Mouse (Mus musculus) forebrain, embryonic 13.5 days (tissue): ENCODE measurements around the gene Bclaf1. TPM values are rescaled to one million over a fixed set of nuclear protein-coding genes. Genes with fewer than 3 reads are reported as not detected.

ENCODE experiments used
- ATAC-seq: fragments of 200-750 bp; cut with Nextera tagmentation; 2 replicates; pipeline ENCODE4 v1.8.0; 2017
- H3K27ac ChIP-seq: fragments of 300-500 bp; sonication (generic); 2 replicates; pipeline ENCODE4 v1.5.1; 2015; ENCODE audit warnings: inconsistent platforms, mild to moderate bottlenecking, moderate library complexity
- H3K27me3 ChIP-seq: fragments of 300-500 bp; sonication (generic); 2 replicates; pipeline ENCODE4 v1.6.1; 2015; ENCODE audit warnings: mild to moderate bottlenecking, inconsistent platforms
- H3K36me3 ChIP-seq: fragments of 300-500 bp; sonication (generic); 2 replicates; pipeline ENCODE4 v1.6.1; 2015; ENCODE audit warnings: mild to moderate bottlenecking, inconsistent platforms; ENCODE audit not compliant: poor library complexity, severe bottlenecking
- H3K4me1 ChIP-seq: fragments of 300-500 bp; sonication (generic); 2 replicates; pipeline ENCODE4 v1.6.1; 2015; ENCODE audit warnings: inconsistent platforms
- H3K4me2 ChIP-seq: fragments of 300-500 bp; sonication (generic); 2 replicates; pipeline ENCODE4 v1.6.1; 2015; ENCODE audit warnings: inconsistent platforms, mild to moderate bottlenecking, moderate library complexity
- H3K4me3 ChIP-seq: fragments of 300-500 bp; sonication (generic); 2 replicates; pipeline ENCODE4 v1.5.1; 2015; ENCODE audit warnings: mild to moderate bottlenecking, inconsistent platforms
- H3K9ac ChIP-seq: fragments of 300-500 bp; sonication (generic); 2 replicates; pipeline ENCODE4 v1.6.1; 2015; ENCODE audit warnings: mild to moderate bottlenecking, inconsistent platforms
- H3K9me3 ChIP-seq: fragments of 300-500 bp; sonication (generic); replicated peaks from 2 replicates; pipeline ENCODE4 v1.6.1; 2016; ENCODE audit warnings: inconsistent platforms
- WGBS: fragments of 180-500 bp; shearing (Covaris S2); methylation state at CpG from one replicate; pipeline ENCODE4 v1.1.7; 2015; 5-methylcytosine and 5-hydroxymethylcytosine counted together
- polyA plus RNA-seq: library from polyadenylated mRNA; unstranded; fragments of >200 nt; fragmentation: Nextera tagmentation; extraction: Ambion mirVana; gene quantifications from 2 replicates; pipeline ENCODE4 v1.2.1, GENCODE M21; 2015

Bclaf1 gene
- polyA plus RNA-seq, 1 experiment from 2014 or later, result 152 TPM

DNA sequence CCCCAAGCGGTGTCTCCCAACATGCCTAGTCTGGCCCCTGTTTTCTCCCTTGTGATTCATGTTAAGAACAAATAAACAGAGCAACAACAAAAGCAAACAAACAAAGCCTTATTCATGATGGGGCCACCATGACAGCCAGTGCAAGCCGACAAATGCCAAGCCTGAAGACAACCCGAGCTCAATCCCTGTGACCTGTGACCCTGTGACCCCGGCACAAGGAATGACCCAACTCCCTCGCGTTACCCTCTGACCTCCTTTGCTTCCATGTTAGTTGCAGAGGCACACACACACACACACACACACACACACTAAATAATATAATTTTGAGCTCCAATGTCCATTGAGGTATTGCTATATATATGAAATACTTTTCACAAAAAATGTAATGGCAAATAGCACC, 24.9 kb upstream of the Bclaf1 start:
- Histone ChIP-seq H3K27ac (peak overlapping the region; percentile 82), H3K9ac (no peak overlapping the region), H3K4me3 (no peak overlapping the region), H3K36me3 (no peaks in the 10 kb centered on the region), H3K4me2 (no peak overlapping the region), H3K4me1 (peaks cover 32% of the 10 kb centered on the region), H3K9me3 (no peaks in the 10 kb centered on the region), H3K27me3 (no peaks in the 10 kb centered on the region)
- WGBS, result 45% methylated on average over 6 of the region's 6 CpGs
- no peak for ATAC-seq

DNA sequence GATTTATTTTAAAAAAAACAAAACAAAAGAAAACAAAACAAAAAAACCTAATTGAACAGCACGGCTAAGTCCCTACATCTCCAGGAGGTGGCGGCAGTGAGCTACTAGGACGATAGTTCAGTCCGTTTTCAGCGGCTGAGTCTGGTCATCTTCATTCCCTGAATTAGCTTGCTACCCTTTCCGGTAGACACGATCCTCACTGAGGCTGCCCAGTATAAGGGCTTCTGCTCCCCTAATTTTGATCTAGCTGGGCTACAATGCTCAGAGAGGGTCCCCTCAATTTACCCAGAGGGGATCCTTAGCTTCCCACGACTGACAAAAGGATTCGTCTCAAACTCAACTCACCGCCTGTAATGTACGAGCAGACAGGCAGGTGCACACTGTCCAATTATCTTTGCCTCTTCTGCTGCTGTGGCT, 21.8 kb upstream of the Bclaf1 start:
- Histone ChIP-seq H3K4me1 (peaks cover 25% of the 10 kb centered on the region), H3K36me3 (no peaks in the 10 kb centered on the region), H3K27me3 (no peaks in the 10 kb centered on the region), H3K27ac (peak overlapping the region; percentile 45; the same call in 1 of the 2 replicates), H3K4me3 (peak overlapping the region; percentile 24), H3K9ac (peak overlapping the region; percentile 51), H3K4me2 (peak overlapping the region; percentile 55), H3K9me3 (no peaks in the 10 kb centered on the region)
- peak; percentile 64 for ATAC-seq
- 14% methylated on average over 11 of the region's 11 CpGs for WGBS

DNA sequence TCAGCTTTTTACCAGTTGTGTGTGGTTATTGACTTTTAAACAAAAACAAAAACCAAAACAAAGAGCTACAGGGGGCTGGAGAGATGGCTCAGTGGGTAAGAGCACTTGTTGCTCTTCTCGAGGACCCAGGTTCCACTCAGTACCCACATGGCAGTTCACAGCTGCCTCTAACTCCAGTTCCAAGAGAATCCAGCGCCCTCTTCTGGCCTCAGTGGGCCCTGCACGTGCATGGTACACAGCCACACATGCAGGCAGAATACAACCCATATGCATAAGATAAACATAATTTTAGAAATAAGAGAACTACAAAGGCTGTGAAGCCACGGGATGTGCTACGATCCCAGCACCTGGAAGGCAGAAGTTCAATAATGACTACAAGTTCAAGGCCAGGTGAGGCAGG, 16.3 kb upstream of the Bclaf1 start:
- ATAC-seq, result no peak
- no peak overlapping the region for H3K4me2 ChIP-seq
- no peak overlapping the region for H3K4me3 ChIP-seq
- H3K9ac ChIP-seq, result no peak overlapping the region
- 76% methylated on average over 5 of the region's 5 CpGs for WGBS
- H3K36me3 ChIP-seq, result no peaks in the 10 kb centered on the region
- no peaks in the 10 kb centered on the region for H3K27me3 ChIP-seq
- H3K4me1 ChIP-seq, result no peaks in the 10 kb centered on the region
- no peaks in the 10 kb centered on the region for H3K9me3 ChIP-seq
- H3K27ac ChIP-seq, result no peak overlapping the region

DNA sequence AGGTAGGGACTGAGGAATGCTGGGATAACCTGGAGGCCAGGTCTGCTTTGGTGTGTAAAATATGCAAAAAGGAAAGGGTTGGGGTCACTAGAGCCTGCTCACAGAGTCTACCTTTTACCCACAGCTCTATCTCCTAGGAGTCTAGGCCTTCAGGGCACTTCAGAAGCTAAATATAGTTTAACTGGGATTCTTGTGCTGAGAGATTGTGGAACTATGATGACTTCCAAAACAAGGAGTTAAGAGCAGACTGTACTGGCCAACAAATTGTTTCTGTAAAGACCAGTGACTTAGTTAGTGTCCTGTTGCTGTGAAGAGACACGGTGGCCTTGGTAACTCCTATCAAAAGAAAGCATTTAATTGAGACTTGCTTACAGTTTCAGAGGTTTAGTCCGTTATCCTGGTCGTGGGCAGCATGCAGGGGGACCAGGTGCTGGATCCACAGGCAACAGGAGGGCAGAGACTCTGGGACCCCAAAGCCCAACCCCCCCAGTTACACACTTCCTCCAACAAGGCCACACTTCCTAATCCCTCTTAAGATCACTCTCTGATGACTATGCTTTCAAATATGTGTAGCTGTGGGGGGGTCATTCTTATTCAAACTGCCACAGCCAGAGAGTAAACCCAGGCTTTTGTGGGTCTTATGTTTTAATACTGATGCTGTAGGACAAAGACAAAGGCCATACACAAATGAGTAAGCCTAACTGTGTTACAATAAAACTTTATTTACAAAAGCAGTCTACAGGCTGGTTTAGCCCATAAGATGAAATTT, 13.9 kb upstream of the Bclaf1 start:
- no peaks in the 10 kb centered on the region for H3K4me1 ChIP-seq
- 36% methylated on average over 3 of the region's 3 CpGs for WGBS
- ATAC-seq, result no peak

DNA sequence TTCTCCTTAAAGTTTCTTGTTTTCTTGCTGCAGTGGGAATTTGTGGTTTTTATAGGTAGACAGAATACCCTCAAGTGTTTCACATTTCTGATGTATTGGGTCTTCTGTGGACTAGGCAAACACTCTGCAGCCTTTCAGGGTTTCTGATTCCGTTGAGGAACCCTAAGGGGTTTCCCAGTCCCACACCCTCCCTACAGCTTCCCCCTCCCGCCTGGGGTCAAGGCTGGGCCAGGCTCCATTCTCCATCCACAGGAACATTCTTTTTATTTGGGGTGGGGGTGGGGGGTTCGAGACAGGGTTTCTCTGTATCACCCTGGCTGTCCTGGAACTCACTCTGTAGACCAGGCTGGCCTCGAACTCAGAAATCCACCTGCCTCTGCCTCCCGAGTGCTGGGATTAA, 13.2 kb upstream of the Bclaf1 start:
- WGBS, result 76% methylated on average over 5 of the region's 5 CpGs

More for the DNA sequence above, 13.9 kb upstream of the Bclaf1 start:
- Histone ChIP-seq H3K27ac (no peak overlapping the region), H3K36me3 (no peaks in the 10 kb centered on the region), H3K4me2 (no peak overlapping the region), H3K9ac (no peak overlapping the region), H3K9me3 (no peaks in the 10 kb centered on the region), H3K27me3 (no peaks in the 10 kb centered on the region), H3K4me3 (no peak overlapping the region)

DNA sequence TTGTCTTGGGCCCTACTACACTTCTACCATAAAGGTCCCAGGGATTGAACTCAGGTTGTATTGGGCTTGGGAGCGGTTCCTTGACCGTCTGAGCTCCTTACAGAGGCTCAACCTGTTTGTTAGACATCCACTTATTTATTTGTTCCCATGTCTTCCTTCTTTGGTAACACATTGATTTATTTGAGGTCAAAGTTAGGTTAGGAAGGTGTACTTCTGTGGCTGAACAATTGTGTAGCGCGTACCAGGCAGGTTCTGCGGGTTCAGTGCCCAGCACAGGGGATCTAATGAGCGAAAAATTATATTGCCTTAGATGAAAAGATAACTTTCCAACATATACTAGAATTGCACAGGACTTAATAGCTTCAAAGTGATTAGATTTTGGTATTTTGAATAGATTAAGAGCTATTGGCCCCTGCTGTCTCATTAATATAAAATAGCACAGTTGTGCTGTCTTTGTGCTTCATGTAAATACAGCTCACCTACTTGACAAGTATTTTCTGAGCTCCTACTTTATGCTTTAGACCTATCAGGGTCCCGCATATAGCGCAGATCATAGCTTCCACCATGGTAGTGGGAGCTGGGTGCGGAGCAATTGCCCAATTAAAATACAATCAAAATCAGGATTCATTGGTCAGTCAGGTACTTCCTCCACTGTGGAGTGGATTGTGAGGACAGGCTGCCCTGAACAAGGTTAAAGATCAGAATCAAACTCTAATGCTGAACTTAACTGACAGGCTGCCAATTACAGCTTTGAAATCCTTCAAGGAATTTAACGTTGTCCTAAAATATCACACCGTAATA, 1.1 kb upstream of the Bclaf1 start:
- 49% methylated on average over 11 of the region's 11 CpGs for WGBS
- ATAC-seq, result no peak
- H3K4me1 ChIP-seq, result peaks cover 22% of the 10 kb centered on the region
- H3K27ac ChIP-seq, result peak overlapping the region; percentile 100
- peak overlapping the region; percentile 77 for H3K4me3 ChIP-seq
- H3K4me2 ChIP-seq, result peak overlapping the region; percentile 76
- peaks cover 3% of the 10 kb centered on the region; the same call in 1 of the 2 replicates for H3K36me3 ChIP-seq
- no peaks in the 10 kb centered on the region for H3K27me3 ChIP-seq
- H3K9me3 ChIP-seq, result no peaks in the 10 kb centered on the region
- H3K9ac ChIP-seq, result peak overlapping the region; percentile 89

More for the DNA sequence above, 13.2 kb upstream of the Bclaf1 start:
- H3K4me1 ChIP-seq, result no peaks in the 10 kb centered on the region
- no peak overlapping the region for H3K4me2 ChIP-seq
- H3K9ac ChIP-seq, result no peak overlapping the region
- no peak overlapping the region for H3K4me3 ChIP-seq
- H3K27me3 ChIP-seq, result no peaks in the 10 kb centered on the region
- H3K27ac ChIP-seq, result no peak overlapping the region
- no peaks in the 10 kb centered on the region for H3K36me3 ChIP-seq
- no peak for ATAC-seq
- H3K9me3 ChIP-seq, result no peaks in the 10 kb centered on the region

DNA sequence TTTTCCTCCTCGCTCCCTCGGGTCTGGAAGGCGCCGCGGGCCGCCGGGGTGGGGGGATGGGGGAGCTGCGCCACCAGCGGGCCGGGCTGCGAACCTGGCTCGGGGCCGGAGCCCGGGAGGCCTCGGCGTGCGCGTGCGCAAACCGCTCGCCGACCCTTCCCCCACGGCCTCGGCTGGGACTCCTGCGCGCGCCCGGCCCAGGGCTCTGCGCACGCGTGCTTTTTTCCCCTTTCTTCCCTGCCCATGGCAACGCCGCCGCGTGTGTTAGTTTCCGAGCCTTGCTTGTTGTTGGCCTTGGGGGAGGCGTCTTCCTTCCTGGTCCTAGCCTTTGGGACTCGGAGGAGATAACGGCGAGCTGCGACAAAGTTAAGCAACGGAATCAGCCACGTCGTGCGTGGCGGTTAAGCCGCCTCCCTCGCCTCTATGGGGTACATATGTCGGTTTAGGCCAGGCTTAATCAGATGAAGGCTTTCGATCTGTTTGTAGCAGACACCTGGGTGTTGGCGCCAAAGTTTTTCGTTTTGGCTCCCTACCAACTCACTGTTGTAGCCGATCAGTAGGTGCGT, 550 bp downstream of the Bclaf1 start:
- peak; percentile 79 for ATAC-seq
- Histone ChIP-seq H3K27ac (peak overlapping the region; percentile 100), H3K9ac (peak overlapping the region; percentile 91), H3K4me3 (peak overlapping the region; percentile 77), H3K36me3 (peaks cover 3% of the 10 kb centered on the region; the same call in 1 of the 2 replicates), H3K4me2 (peak overlapping the region; percentile 67), H3K27me3 (no peaks in the 10 kb centered on the region), H3K4me1 (peaks cover 22% of the 10 kb centered on the region), H3K9me3 (no peaks in the 10 kb centered on the region)
- WGBS, result under 1% methylated on average over 52 of the region's 54 CpGs

DNA sequence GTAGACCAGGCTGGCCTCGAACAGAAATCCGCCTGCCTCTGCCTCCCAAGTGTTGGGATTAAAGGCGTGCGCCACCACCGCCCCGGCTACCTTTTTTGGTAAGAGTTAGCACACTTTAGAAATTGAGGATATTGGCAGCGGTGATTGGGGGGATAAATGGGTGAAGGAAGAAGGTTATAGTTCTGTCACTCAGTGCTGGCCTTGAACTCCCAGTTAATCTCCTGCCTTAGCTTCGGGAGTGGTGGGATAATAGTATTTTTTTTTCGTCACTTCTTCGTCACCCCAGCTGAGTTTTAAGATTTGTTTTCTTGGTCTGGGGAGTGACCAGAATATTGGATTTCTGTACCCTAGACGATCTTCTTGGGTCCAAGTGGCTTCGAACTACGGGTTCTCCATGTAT, 1.2 kb downstream of the Bclaf1 start:
- 49% methylated on average over 13 of the region's 13 CpGs for WGBS
- Histone ChIP-seq H3K4me1 (peaks cover 22% of the 10 kb centered on the region), H3K4me2 (peak overlapping the region; percentile 67), H3K9me3 (no peaks in the 10 kb centered on the region), H3K9ac (peak overlapping the region; percentile 91), H3K36me3 (peaks cover 8% of the 10 kb centered on the region), H3K4me3 (peak overlapping the region; percentile 77), H3K27me3 (no peaks in the 10 kb centered on the region), H3K27ac (no peak overlapping the region)
- no peak for ATAC-seq

DNA sequence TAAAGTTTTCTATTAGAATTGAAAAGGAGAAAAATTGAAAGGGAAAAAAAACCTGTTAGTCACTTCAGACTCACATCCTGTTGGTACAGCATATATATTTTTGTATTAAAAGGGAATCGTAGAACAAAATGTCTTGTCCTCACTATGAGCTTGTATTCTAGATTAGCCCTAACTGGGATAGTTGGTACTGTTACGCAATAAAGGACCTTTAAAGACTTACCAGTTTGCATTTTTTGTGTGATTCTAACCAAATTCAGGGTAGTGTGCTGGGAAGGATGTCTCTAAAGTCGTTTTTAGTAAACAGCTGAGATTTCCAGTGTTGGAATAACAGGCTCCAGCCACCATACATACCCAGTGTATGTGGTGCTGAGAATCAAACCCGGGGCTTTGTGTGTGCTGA, 1.7 kb downstream of the Bclaf1 start:
- H3K36me3 ChIP-seq, result peaks cover 13% of the 10 kb centered on the region
- ATAC-seq, result no peak
- no peaks in the 10 kb centered on the region for H3K9me3 ChIP-seq
- no peak overlapping the region for H3K27ac ChIP-seq
- peak overlapping the region; percentile 67 for H3K4me2 ChIP-seq
- peak overlapping the region; percentile 77 for H3K4me3 ChIP-seq
- 89% methylated on average over 4 of the region's 4 CpGs for WGBS
- peaks cover 22% of the 10 kb centered on the region for H3K4me1 ChIP-seq
- H3K9ac ChIP-seq, result no peak overlapping the region
- no peaks in the 10 kb centered on the region for H3K27me3 ChIP-seq

DNA sequence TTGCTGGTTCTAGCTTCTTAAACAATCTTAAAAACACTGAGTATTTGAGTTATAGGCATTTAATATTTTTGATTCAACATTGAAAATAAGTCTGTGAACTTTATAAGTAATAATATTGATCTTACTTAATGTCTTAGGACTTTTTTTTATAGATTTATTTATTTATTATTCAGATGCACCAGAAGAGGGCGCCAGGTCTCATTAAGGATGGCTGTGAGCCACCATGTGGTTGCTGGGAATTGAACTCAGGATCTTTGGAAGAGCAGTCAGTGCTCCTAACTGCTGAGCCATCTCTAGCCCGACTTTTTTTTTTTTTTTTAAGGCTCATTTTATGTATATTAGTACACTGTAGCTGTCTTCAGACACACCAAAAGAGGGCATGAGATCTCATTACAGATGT, 2.5 kb downstream of the Bclaf1 start:
- H3K27me3 ChIP-seq, result no peaks in the 10 kb centered on the region
- H3K36me3 ChIP-seq, result peaks cover 19% of the 10 kb centered on the region
- no peak for ATAC-seq
- no peak overlapping the region for H3K4me2 ChIP-seq
- no peak overlapping the region for H3K9ac ChIP-seq
- H3K4me3 ChIP-seq, result no peak overlapping the region
- H3K9me3 ChIP-seq, result no peaks in the 10 kb centered on the region
- H3K27ac ChIP-seq, result no peak overlapping the region
- H3K4me1 ChIP-seq, result peaks cover 22% of the 10 kb centered on the region
- WGBS, result 67% methylated on average over 2 of the region's 2 CpGs

DNA sequence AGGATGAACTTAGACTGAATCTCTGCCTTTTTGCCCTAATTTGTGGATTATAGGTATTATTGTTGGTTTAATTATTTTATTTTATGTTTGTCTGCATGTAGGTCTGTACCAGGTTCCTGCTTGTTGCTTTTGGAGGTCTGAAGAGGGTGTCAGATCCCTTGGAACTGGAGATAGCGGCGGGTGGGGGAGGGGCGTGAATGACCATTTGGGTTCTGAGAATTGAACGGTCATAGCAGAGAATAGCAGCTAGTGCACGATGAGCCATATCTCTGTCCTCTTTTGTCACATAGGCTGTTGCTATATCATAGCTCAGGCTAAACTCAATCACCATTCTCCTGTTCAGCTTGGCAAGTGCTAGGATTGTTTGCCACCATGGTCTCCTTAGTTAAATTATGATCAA, 5.2 kb downstream of the Bclaf1 start:
- H3K27ac ChIP-seq, result no peak overlapping the region
- peaks cover 32% of the 10 kb centered on the region for H3K36me3 ChIP-seq
- H3K4me2 ChIP-seq, result no peak overlapping the region
- H3K4me1 ChIP-seq, result peaks cover 11% of the 10 kb centered on the region
- H3K9ac ChIP-seq, result no peak overlapping the region
- no peak for ATAC-seq
- H3K4me3 ChIP-seq, result no peak overlapping the region
- H3K9me3 ChIP-seq, result no peaks in the 10 kb centered on the region
- 91% methylated on average over 5 of the region's 5 CpGs for WGBS
- no peaks in the 10 kb centered on the region for H3K27me3 ChIP-seq

DNA sequence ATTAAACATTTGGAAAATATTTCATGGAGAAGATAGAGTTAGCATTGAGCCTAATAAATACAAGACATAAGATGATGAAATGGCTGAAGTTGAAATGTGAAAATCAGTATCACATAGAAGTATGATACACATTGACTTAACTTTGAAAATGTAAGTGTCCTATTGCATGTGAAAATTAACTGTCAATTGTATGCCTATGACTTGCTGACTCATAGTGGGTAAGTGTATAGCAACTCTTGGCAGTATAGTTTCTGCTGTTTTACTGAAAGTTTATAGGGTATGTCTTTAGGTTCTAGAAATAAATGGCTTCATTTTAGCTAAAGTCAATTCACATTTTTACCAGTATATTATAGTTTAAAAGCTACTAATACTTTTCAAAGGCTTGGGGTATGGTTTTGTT, 14.0 kb downstream of the Bclaf1 start:
- peaks cover 77% of the 10 kb centered on the region for H3K36me3 ChIP-seq

More for the DNA sequence above, 14.0 kb downstream of the Bclaf1 start:
- Histone ChIP-seq H3K4me2 (no peak overlapping the region), H3K4me3 (no peak overlapping the region), H3K9me3 (no peaks in the 10 kb centered on the region), H3K27me3 (no peaks in the 10 kb centered on the region), H3K27ac (no peak overlapping the region), H3K4me1 (no peaks in the 10 kb centered on the region), H3K9ac (no peak overlapping the region)
- no peak for ATAC-seq
